Mouse (Mus musculus) MEL (cell line): ENCODE measurements at regions not wholly inside any gene's neighbourhood (a gene's known extent, or its start where the extent isn't known, plus 50 kb on each side); places are given as distances from the start of the nearest gene placed in this dataset.

Source experiments
- CTCF ChIP-seq, 3 experiments: IDR thresholded peaks in 2 of 3; conservative IDR thresholded peaks in 1 of 3; 2 replicates each; pipeline ENCODE4 v1.5.1; 2011 to 2012; ENCODE audit warnings: low read length in 3 of 3, low read depth in 2 of 3, mild to moderate bottlenecking in 2 of 3, improper control_type of control experiment in 1 of 3, inconsistent platforms in 1 of 3, mixed read lengths in 1 of 3, moderate library complexity in 1 of 3; ENCODE audit not compliant: control insufficient read depth in 1 of 3, insufficient read depth in 1 of 3, poor library complexity in 1 of 3, severe bottlenecking in 1 of 3
- E2F4 ChIP-seq: IDR thresholded peaks from 2 replicates; pipeline ENCODE4 v1.6.1; 2011; ENCODE audit warnings: low read depth, low read length, improper control_type of control experiment, borderline replicate concordance
- EP300 ChIP-seq, 2 experiments: IDR thresholded peaks; 2 replicates each; pipeline ENCODE4 v1.6.1; 2011; ENCODE audit warnings: improper control_type of control experiment in 2 of 2, low read length in 2 of 2, low read depth in 1 of 2, mild to moderate bottlenecking in 1 of 2
- GATA1 ChIP-seq: IDR thresholded peaks from 2 replicates; pipeline ENCODE4 v1.6.1; 2011; ENCODE audit warnings: low read depth, low read length, improper control_type of control experiment
- MAX ChIP-seq: IDR thresholded peaks from 2 replicates; pipeline ENCODE4 v1.6.1; 2011; ENCODE audit warnings: low read length, improper control_type of control experiment
- NRF1 ChIP-seq: IDR thresholded peaks from 2 replicates; pipeline ENCODE4 v1.6.1; 2014; ENCODE audit warnings: low read depth, mild to moderate bottlenecking, inconsistent platforms, low read length, improper control_type of control experiment, moderate library complexity; ENCODE audit not compliant: poor library complexity, insufficient read depth, severe bottlenecking
- POLR2A ChIP-seq, 2 experiments: IDR thresholded peaks; 2 replicates each; pipeline ENCODE4 v1.6.1; 2011 to 2012; ENCODE audit warnings: low read length in 2 of 2, mild to moderate bottlenecking in 2 of 2, control low read depth in 1 of 2, improper control_type of control experiment in 1 of 2, low read depth in 1 of 2, moderate library complexity in 1 of 2; ENCODE audit not compliant: control insufficient read depth in 1 of 2, insufficient read depth in 1 of 2, poor library complexity in 1 of 2
- SMC3 ChIP-seq: IDR thresholded peaks from 2 replicates; pipeline ENCODE4 v1.6.1; 2011; ENCODE audit warnings: low read depth, low read length, improper control_type of control experiment
- TCF12 ChIP-seq: IDR thresholded peaks from 2 replicates; pipeline ENCODE4 v1.6.1; 2014; ENCODE audit warnings: low read depth, mild to moderate bottlenecking, inconsistent platforms, low read length, improper control_type of control experiment, moderate library complexity
- USF1 ChIP-seq: IDR thresholded peaks from 2 replicates; pipeline ENCODE4 v1.6.1; 2014; ENCODE audit warnings: low read depth, mild to moderate bottlenecking, inconsistent platforms, low read length, improper control_type of control experiment, moderate library complexity
- USF2 ChIP-seq, 2 experiments: IDR thresholded peaks; 2 replicates each; pipeline ENCODE4 v1.6.1; 2011 to 2012; ENCODE audit warnings: improper control_type of control experiment in 2 of 2, low read length in 2 of 2, borderline replicate concordance in 1 of 2, inconsistent platforms in 1 of 2, low read depth in 1 of 2, mild to moderate bottlenecking in 1 of 2; ENCODE audit not compliant: insufficient read depth in 1 of 2
- ZC3H11A ChIP-seq: IDR thresholded peaks from 2 replicates; pipeline ENCODE4 v1.6.1; 2012; ENCODE audit warnings: low read depth, mild to moderate bottlenecking, inconsistent platforms, low read length, improper control_type of control experiment

DNA sequence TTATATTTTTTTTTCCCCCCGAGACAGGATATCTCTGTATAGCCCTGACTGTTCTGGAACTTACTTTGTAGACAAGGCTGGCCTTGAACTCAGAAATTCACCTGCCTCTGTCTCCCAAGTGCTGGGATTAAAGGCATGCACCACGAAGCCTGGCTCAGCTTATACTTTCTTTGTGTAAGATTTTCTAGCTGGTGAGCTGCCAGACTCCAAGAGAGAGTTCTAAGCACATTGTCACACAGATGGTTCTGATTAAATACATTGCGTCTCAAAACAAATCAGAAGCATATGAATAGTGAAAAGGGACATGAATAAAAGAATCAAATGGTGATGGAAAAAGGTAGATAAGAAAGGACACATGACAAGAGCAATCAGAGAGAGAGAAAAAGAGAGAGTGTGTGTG is 347.5 kb upstream of the Aga start:
- TF ChIP-seq SMC3 (no peak), POLR2A (IDR thresholded peaks at IDR 0.05; ENCODE audit: control insufficient read depth in 1 of 2, insufficient read depth in 1 of 2, low read depth in 1 of 2, low read length in 2 of 2, poor library complexity in 1 of 2) (no peak), TCF12 (no peak), USF2 (IDR thresholded peaks at IDR 0.05; ENCODE audit: borderline replicate concordance in 1 of 2, insufficient read depth in 1 of 2, low read depth in 1 of 2, low read length in 2 of 2) (no peak), E2F4 (no peak), USF1 (no peak), NRF1 (no peak), CTCF (IDR thresholded peaks at IDR 0.05 in 2 of 3, conservative IDR thresholded peaks at IDR 0.05 in 1 of 3; ENCODE audit: control insufficient read depth in 1 of 3, insufficient read depth in 1 of 3, low read depth in 2 of 3, low read length in 3 of 3, poor library complexity in 1 of 3, severe bottlenecking in 1 of 3) (no peak), MAX (no peak), EP300 (IDR thresholded peaks at IDR 0.05; ENCODE audit: low read depth in 1 of 2, low read length in 2 of 2) (no peak), GATA1 (no peak), ZC3H11A (no peak)
